ENCODE assay signal across 7 mouse cellular contexts in the genomic region with DNA sequence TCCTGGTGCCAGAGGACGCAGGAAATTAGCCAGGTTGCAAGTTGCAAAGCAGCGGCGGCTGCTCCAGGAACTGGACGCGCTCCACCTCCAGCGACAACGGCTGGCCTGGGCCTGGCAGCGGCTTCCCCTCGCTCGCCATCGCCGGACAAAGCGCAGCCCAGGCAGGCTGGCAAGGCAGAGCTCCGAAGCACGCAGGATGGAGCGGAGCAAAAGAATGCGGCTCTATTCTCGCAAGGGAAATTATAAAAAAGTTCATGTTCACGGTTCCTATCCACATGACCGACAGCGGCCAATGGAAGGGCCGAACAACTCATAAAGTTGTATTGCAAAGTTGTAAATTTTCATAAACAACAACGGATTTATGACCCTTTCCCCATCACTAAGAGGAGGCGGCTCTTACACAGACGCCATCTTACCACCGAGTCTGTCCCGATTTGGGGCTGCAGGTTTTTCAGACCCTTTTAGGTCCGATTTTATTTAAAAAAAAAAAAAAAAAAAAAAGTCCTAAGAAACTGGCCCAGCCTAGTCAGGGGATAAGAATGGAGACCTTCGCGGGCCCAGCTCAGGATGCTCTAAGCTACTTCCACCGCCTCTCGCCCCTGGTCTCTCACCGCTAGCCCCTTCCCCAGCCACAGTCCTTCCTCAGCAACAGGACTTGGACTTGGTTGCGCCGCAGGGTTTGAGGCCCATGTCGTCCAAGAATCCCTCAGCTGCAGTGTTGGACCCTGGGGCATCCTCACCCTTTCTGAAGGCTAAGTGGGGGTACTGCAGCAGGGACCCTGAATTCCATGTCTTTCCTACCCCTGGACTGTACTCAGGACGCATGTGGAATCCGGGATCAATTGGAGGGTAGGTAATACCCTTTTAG. TPM values are rescaled to one million over a fixed set of nuclear protein-coding genes. Genes with fewer than 3 reads are reported as not detected.
DNase-seq lines count a peak whose midpoint lies in the region; ATAC-seq and TF ChIP-seq lines count a peak whose summit lies in the region.

A gene (minus strand): TSS at position 218 of the 868 bp plus-strand sequence.
A gene (minus strand): TSS at position 221 of the 868 bp plus-strand sequence.

- no peak; the same call in 1 of the 2 replicates for TF ChIP-seq POLR2A in bone marrow, adult 2 months (IDR thresholded peaks at IDR 0.05; ENCODE audit: borderline replicate concordance, control insufficient read depth, low read depth, low read length)

- in situ Hi-C loops in ES-E14 (cut with MboI; ENCODE audit: low sequenced_read_pairs in 2 of 2, unreplicated experiment in 2 of 2) = loop anchor here in 1 of 2 experiments (25.0 kb wide), 1 partner anchor 601 kb away; no protein-coding TSS in a partner anchor

- no peaks in the 10 kb centered on the region for H3K36me3 ChIP-seq in ES-E14 (ENCODE audit: control insufficient read depth, insufficient read depth, low read length, poor library complexity, severe bottlenecking)
- H3K36me3 ChIP-seq in hindbrain, postnatal 0 days (ENCODE audit: insufficient read depth, low read length) = no peaks in the 10 kb centered on the region
- H3K36me3 ChIP-seq in liver, embryonic 12.5 days = no peaks in the 10 kb centered on the region
- no peaks in the 10 kb centered on the region for H3K36me3 ChIP-seq in stomach, embryonic 16.5 days (ENCODE audit: control insufficient read depth, insufficient read depth, low read length)

- no peak for ATAC-seq in hindbrain, postnatal 0 days
- no peak for ATAC-seq in liver, embryonic 12.5 days
- 0 out of 2 replicates have a peak, but pooled peaks have one; percentile 34 for ATAC-seq in stomach, embryonic 16.5 days (ENCODE audit: insufficient read depth, low FRiP score)

- no peak for TF ChIP-seq CTCF in bone marrow, adult 2 months (IDR thresholded peaks at IDR 0.05; ENCODE audit: control insufficient read depth, insufficient read depth, low read length)
- no peak for TF ChIP-seq CTCF in hindbrain, postnatal 0 days (IDR thresholded peaks at IDR 0.05; ENCODE audit: low read depth)

- H3K27ac ChIP-seq in ES-E14 (ENCODE audit: insufficient read depth, low read depth, low read length, poor library complexity, severe bottlenecking) = no peak within 1 kb of the TSS
- peak within 1 kb of the TSS; percentile 50 for H3K27ac ChIP-seq in bone marrow, adult 2 months (ENCODE audit: control insufficient read depth, insufficient read depth, low read depth, low read length, poor library complexity)
- H3K27ac ChIP-seq in hindbrain, postnatal 0 days = no peak within 1 kb of the TSS
- H3K27ac ChIP-seq in liver, embryonic 12.5 days = no peak within 1 kb of the TSS
- H3K27ac ChIP-seq in stomach, embryonic 16.5 days (ENCODE audit: low read length) = peak within 1 kb of the TSS; percentile 87

- no peak within 1 kb of the TSS for H3K9ac ChIP-seq in ES-E14 (ENCODE audit: insufficient read depth, low read depth, low read length, poor library complexity, severe bottlenecking)
- H3K9ac ChIP-seq in hindbrain, postnatal 0 days (replicated peaks; ENCODE audit: low read length) = no peak within 1 kb of the TSS
- no peak within 1 kb of the TSS for H3K9ac ChIP-seq in liver, embryonic 12.5 days
- peak within 1 kb of the TSS; percentile 73 for H3K9ac ChIP-seq in stomach, embryonic 16.5 days (ENCODE audit: low read length)

- H3K4me2 ChIP-seq in hindbrain, postnatal 0 days (ENCODE audit: low read depth, low read length) = no peak within 1 kb of the TSS
- peak within 1 kb of the TSS; percentile 52 for H3K4me2 ChIP-seq in liver, embryonic 12.5 days
- peak within 1 kb of the TSS; percentile 84 for H3K4me2 ChIP-seq in stomach, embryonic 16.5 days (ENCODE audit: low read depth, low read length)

- peaks cover 0 to 4% of the 10 kb centered on the region in 2 experiments; a peak in 1 of 4 replicates for H3K4me1 ChIP-seq in ES-E14 (ENCODE audit: control insufficient read depth in 2 of 2, insufficient read depth in 2 of 2, low read length in 2 of 2, poor library complexity in 1 of 2)
- no peaks in the 10 kb centered on the region; the same call in 1 of the 2 replicates for H3K4me1 ChIP-seq in bone marrow, adult 2 months (ENCODE audit: control insufficient read depth, insufficient read depth, low read length)
- H3K4me1 ChIP-seq in hindbrain, postnatal 0 days (ENCODE audit: insufficient read depth, low read length) = no peaks in the 10 kb centered on the region
- H3K4me1 ChIP-seq in liver, embryonic 12.5 days = peaks cover 15% of the 10 kb centered on the region
- peaks cover 4% of the 10 kb centered on the region; the same call in 1 of the 2 replicates for H3K4me1 ChIP-seq in stomach, embryonic 16.5 days (ENCODE audit: control insufficient read depth, insufficient read depth, low read length)

- H3K9me3 ChIP-seq in ES-E14 (ENCODE audit: control insufficient read depth, insufficient read depth, low read depth, low read length) = no peaks in the 10 kb centered on the region
- no peaks in the 10 kb centered on the region for H3K9me3 ChIP-seq in hindbrain, postnatal 0 days (ENCODE audit: low read length)
- no peaks in the 10 kb centered on the region for H3K9me3 ChIP-seq in liver, embryonic 12.5 days (replicated peaks)
- H3K9me3 ChIP-seq in stomach, embryonic 16.5 days (replicated peaks; ENCODE audit: control insufficient read depth, low read length) = no peaks in the 10 kb centered on the region

- WGBS in bone marrow, adult 2 months = 2% methylated on average over 38 of the region's 38 CpGs
- 11% methylated on average over 38 of the region's 38 CpGs for WGBS in hindbrain, postnatal 0 days
- WGBS in liver, embryonic 12.5 days (ENCODE audit: insufficient replicate concordance) = 4% methylated on average over 38 of the region's 38 CpGs
- 10% methylated on average over 38 of the region's 38 CpGs for WGBS in stomach, embryonic 16.5 days

- H3K4me3 ChIP-seq in ES-E14 (ENCODE audit: insufficient read depth in 1 of 2, low read depth in 1 of 2, low read length in 2 of 2, poor library complexity in 1 of 2, severe bottlenecking in 1 of 2) = no peak within 1 kb of the TSS
- peak within 1 kb of the TSS; percentile 71 for H3K4me3 ChIP-seq in bone marrow, adult 2 months (replicated peaks; ENCODE audit: control insufficient read depth, low read depth, low read length)
- H3K4me3 ChIP-seq in hindbrain, postnatal 0 days (ENCODE audit: low read length) = peak within 1 kb of the TSS; percentile 11; the same call in 1 of the 2 replicates
- H3K4me3 ChIP-seq in liver, embryonic 12.5 days = peak within 1 kb of the TSS; percentile 34
- H3K4me3 ChIP-seq in stomach, embryonic 16.5 days (replicated peaks; ENCODE audit: low read length) = peak within 1 kb of the TSS; percentile 54

- peaks cover 98% of the 10 kb centered on the region for H3K27me3 ChIP-seq in hindbrain, postnatal 0 days (ENCODE audit: insufficient read depth, low read length)
- peaks cover 100% of the 10 kb centered on the region for H3K27me3 ChIP-seq in liver, embryonic 12.5 days (replicated peaks)
- H3K27me3 ChIP-seq in stomach, embryonic 16.5 days (ENCODE audit: control insufficient read depth, insufficient read depth, low read length) = peaks cover 79% of the 10 kb centered on the region

- no peak for DNase-seq in ES-E14 (ENCODE audit: low read depth, low spot score)
- no peak for DNase-seq in hindbrain, postnatal 0 days (ENCODE audit: low spot score)
- DNase-seq in cerebellum, adult 11 months = no peak
- no peak for DNase-seq in frontal cortex, adult 2 months (ENCODE audit: extremely low spot score in 1 of 2, low spot score in 1 of 2)

TF ChIP-seq in ES-E14, 5 proteins besides CTCF, POLR2A, EP300 and RAD21:
- TF ChIP-seq ZNF384 (IDR thresholded peaks at IDR 0.05; ENCODE audit: low read depth, low read length) (peak; percentile 80), CHD2 (IDR thresholded peaks at IDR 0.05; ENCODE audit: low read depth, low read length) (no peak)

RNA-seq across cellular contexts. Expression of the first gene that starts in this region (rescaled TPM):
- 0.27 TPM in 1 of 2 replicates, not detected in the other for total RNA-seq in ES-E14 (2012; rRNA removed)
- 1.2 and 2.4 TPM in 2 replicates for polyA plus RNA-seq in bone marrow, adult 2 months (2011; ENCODE audit: insufficient read depth, insufficient read length, low replicate concordance, missing spikeins)
- total RNA-seq in hindbrain, postnatal 0 days (2014; rRNA removed) = 8.7 and 9.8 TPM in 2 replicates
- 7.9 and 8.8 TPM in 2 replicates for polyA plus RNA-seq in hindbrain, postnatal 0 days (2015; fragmentation: Nextera tagmentation; extraction: Ambion mirVana)
- polyA plus RNA-seq in liver, embryonic 12.5 days (2016; fragmentation: Nextera tagmentation; extraction: Ambion mirVana) = 0.97 and 1.2 TPM in 2 replicates
- polyA plus RNA-seq in stomach, embryonic 16.5 days (2015; fragmentation: Nextera tagmentation; extraction: Ambion mirVana) = 6.0 and 7.4 TPM in 2 replicates
- not detected in 2 replicates for polyA plus RNA-seq in frontal cortex, adult 2 months (2012; rRNA removed)

RNA-seq across cellular contexts. Expression of the second gene that starts in this region (rescaled TPM):
- 0.31 TPM in 1 of 2 replicates, not detected in the other for total RNA-seq in ES-E14 (2012; rRNA removed)
- not detected in 2 replicates for polyA plus RNA-seq in bone marrow, adult 2 months (2011; ENCODE audit: insufficient read depth, insufficient read length, low replicate concordance, missing spikeins)
- 0.83 and 2.2 TPM in 2 replicates for total RNA-seq in hindbrain, postnatal 0 days (2014; rRNA removed)
- not detected in 2 replicates for polyA plus RNA-seq in hindbrain, postnatal 0 days (2015; fragmentation: Nextera tagmentation; extraction: Ambion mirVana)
- polyA plus RNA-seq in liver, embryonic 12.5 days (2016; fragmentation: Nextera tagmentation; extraction: Ambion mirVana) = not detected in 2 replicates
- not detected in 2 replicates for polyA plus RNA-seq in stomach, embryonic 16.5 days (2015; fragmentation: Nextera tagmentation; extraction: Ambion mirVana)
- not detected in 2 replicates for polyA plus RNA-seq in frontal cortex, adult 2 months (2012; rRNA removed)

Comparison
In these comparisons a context has a peak if more than half of its experiments do, and no peak if none do; other contexts are left out.
1. H3K27ac ChIP-seq: peak in bone marrow, adult 2 months (single experiment) and stomach, embryonic 16.5 days (single experiment); none in ES-E14 (single experiment), hindbrain, postnatal 0 days (single experiment) and liver, embryonic 12.5 days (single experiment).
2. H3K4me3 ChIP-seq: peak in bone marrow, adult 2 months (single experiment), hindbrain, postnatal 0 days (single experiment), liver, embryonic 12.5 days (single experiment) and stomach, embryonic 16.5 days (single experiment); none in ES-E14 (0 of 2).